Mouse (Mus musculus) liver, adult 2 months (tissue): ENCODE measurements at regions not wholly inside any gene's neighbourhood (a gene's known extent, or its start where the extent isn't known, plus 50 kb on each side); places are given as distances from the start of the nearest gene placed in this dataset.

Experiments
- DNase-seq: peaks from one replicate; pipeline ENCODE4 v3.0.0-alpha.2; 2011; ENCODE audit warnings: low read depth, low spot score; ENCODE audit errors: extremely low read depth
- H3K27ac ChIP-seq: fragments of 200-500 bp; replicated peaks from 2 replicates; pipeline ENCODE4 v1.5.1; 2012; ENCODE audit warnings: low read depth, mild to moderate bottlenecking, control low read depth, inconsistent platforms, low read length; ENCODE audit not compliant: insufficient read depth
- H3K27me3 ChIP-seq: fragments of 200-500 bp; 2 replicates; pipeline ENCODE4 v1.6.1; 2012; ENCODE audit warnings: mild to moderate bottlenecking, moderate library complexity, low read length, inconsistent platforms; ENCODE audit not compliant: control insufficient read depth, insufficient read depth
- H3K36me3 ChIP-seq: fragments of 200-500 bp; 2 replicates; pipeline ENCODE4 v1.6.1; 2012; ENCODE audit warnings: low read length, inconsistent platforms; ENCODE audit not compliant: control insufficient read depth, insufficient read depth
- H3K4me1 ChIP-seq: fragments of 200-500 bp; 2 replicates; pipeline ENCODE4 v1.6.1; 2011; ENCODE audit warnings: low read length; ENCODE audit not compliant: control insufficient read depth, insufficient read depth
- H3K4me3 ChIP-seq: fragments of 200-500 bp; 2 replicates; pipeline ENCODE4 v1.5.1; 2011; ENCODE audit warnings: low read depth, mild to moderate bottlenecking, control low read depth, low read length, moderate library complexity; ENCODE audit not compliant: insufficient read depth
- H3K79me2 ChIP-seq: fragments of 200-500 bp; 2 replicates; pipeline ENCODE4 v1.6.1; 2012; ENCODE audit warnings: inconsistent platforms, mild to moderate bottlenecking, low read length, moderate library complexity; ENCODE audit not compliant: control insufficient read depth, insufficient read depth
- H3K9ac ChIP-seq: fragments of 200-500 bp; 2 replicates; pipeline ENCODE4 v1.6.1; 2012; ENCODE audit warnings: low read depth, mild to moderate bottlenecking, control low read depth, inconsistent platforms, low read length
- CTCF ChIP-seq: fragments of 200-500 bp; IDR thresholded peaks from 2 replicates; pipeline ENCODE4 v1.5.1; 2011; ENCODE audit warnings: low read depth, low read length, control low read depth
- POLR2A ChIP-seq: fragments of 200-500 bp; IDR thresholded peaks from 2 replicates; pipeline ENCODE4 v1.6.1; 2011; ENCODE audit warnings: low read length, control low read depth; ENCODE audit not compliant: insufficient read depth; ENCODE audit errors: extremely low read depth
- WGBS: fragments of 180-500 bp; shearing (Covaris S2); methylation state at CpG from one replicate; pipeline ENCODE4 v1.1.7; 2018; 5-methylcytosine and 5-hydroxymethylcytosine counted together

DNA sequence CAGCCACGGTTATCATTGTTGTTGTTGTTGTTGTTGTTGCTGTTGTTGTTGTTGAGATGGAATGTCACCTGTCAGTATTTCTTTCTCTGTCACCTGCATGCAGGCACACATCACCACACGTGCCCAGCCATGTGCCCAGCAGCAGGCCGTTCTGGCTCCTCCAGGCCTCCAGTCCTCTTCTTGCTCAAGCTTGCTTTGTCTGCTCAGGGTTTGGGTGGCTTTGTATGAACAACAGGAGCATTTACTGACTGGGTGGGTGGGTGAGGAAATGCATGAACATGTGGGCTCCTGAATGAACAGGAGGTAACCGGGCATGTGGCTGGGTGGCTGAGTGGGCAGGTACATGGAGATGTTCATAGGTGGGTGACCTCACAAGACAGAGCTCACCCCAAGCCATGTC, 79.1 kb upstream of the Ppp2r5c start:
- no peak for TF ChIP-seq POLR2A
- TF ChIP-seq CTCF = no peak
- WGBS = 88% methylated on average over 4 of the region's 4 CpGs

DNA sequence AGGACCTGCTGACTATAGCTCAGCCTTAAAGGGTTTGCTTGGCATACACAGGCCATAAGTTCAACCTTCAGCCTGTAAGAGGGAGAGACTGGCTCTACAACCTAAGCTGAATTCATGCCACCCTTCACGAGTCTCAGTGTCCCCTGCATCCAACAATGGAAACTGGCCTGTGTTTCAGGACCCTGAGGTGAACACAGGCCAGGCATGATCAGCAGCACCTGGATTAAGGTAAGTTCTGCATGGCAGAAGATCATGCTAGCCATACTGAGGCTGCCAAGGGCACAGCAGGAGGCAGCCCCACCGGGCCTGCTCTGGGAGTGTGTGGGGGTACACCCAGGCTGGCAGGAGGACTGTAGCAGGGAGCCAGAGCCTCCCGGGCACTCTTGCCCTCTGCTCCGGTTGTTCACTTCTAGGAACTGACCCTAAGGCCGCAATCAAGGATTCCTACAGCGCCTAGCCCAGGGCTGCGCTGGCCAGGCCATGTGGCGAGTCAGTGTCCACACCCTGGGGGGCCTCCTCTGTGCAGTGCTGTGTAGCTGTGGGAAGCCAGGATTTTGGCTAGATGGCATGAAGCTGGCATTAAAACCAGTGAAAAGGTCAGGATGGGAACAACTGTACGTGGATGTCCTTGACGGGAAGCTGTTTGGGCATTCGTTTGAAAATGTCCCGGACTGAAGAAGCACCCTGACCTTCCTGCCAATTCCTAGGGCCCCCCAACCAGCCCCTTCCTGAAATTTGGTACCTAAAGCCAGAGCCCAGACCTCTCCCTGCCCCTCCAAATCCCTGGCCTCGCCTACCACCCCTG, 74.8 kb upstream of the Ppp2r5c start:
- H3K9ac ChIP-seq = no peak overlapping the region
- DNase-seq = no peak
- WGBS = 88% methylated on average over 13 of the region's 13 CpGs
- TF ChIP-seq POLR2A (no peak), CTCF (no peak)
- no peak overlapping the region for H3K4me3 ChIP-seq
- no peaks in the 10 kb centered on the region for H3K36me3 ChIP-seq
- no peaks in the 10 kb centered on the region for H3K79me2 ChIP-seq
- H3K27me3 ChIP-seq = 0 out of 2 replicates have a peak, but pooled peaks cover 5% of the 10 kb centered on the region
- no peak overlapping the region for H3K27ac ChIP-seq
- H3K4me1 ChIP-seq = no peaks in the 10 kb centered on the region

More for the DNA sequence above, 79.1 kb upstream of the Ppp2r5c start:
- no peaks in the 10 kb centered on the region for H3K79me2 ChIP-seq
- no peak for DNase-seq
- H3K27ac ChIP-seq = no peak overlapping the region
- no peaks in the 10 kb centered on the region for H3K36me3 ChIP-seq
- no peak overlapping the region for H3K9ac ChIP-seq
- H3K4me3 ChIP-seq = no peak overlapping the region
- no peaks in the 10 kb centered on the region for H3K27me3 ChIP-seq
- no peaks in the 10 kb centered on the region for H3K4me1 ChIP-seq

DNA sequence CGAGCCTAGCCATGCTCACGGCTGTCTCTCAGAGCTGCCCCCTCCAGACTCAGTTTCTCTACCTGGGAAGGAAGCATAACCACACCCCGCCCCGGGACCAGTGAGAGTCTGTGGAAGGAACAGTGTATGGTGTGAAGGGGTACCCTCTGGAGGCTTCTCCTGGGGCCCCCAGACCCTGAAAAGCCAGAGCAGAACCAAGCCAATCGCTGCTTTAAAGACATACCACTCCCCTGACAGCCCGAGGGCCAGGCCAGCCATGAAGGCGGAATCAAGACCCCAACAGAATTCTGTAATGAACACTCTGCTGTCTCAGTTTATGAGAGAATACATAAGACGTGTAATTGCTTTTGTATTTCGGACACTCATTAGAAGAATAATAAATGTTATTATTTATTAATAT, 73.9 kb upstream of the Ppp2r5c start:
- no peak overlapping the region for H3K9ac ChIP-seq
- 78% methylated on average over 9 of the region's 9 CpGs for WGBS
- no peak for DNase-seq

DNA sequence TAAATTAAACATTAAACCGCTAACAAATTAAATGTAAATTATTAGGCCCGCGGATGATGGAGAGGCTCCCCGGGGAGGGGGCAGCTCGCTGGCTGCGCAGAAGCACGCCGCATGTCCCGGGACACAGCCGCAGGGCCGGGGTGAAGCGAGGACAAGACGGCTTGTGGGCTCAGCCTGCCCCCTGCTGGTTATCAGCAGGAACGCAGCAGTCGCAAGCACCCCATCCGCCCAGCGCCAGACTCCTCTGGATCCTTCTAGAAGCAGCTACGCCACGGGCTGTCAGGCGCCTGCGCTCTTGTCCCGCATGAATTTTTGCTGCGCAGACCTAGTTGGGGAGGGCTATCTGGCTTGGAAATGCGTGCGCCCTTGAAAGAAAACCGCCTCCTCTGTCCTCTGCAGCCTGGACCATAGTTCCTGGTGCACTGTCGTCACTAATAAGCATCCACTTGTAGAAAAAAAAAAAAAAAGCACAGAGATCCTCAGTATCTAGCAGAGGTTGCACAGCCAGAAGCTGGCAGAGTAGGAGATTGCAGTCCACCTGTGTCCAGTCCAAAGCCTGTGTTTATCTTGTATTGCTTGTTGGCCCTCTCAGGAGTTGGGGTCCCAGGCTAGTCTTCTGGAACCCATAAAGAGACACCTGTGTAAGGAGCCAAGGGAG, 73.4 kb upstream of the Ppp2r5c start:
- 0 out of 2 replicates have a peak, but pooled peaks cover 5% of the 10 kb centered on the region for H3K27me3 ChIP-seq
- H3K4me3 ChIP-seq = no peak overlapping the region
- H3K9ac ChIP-seq = no peak overlapping the region
- H3K4me1 ChIP-seq = no peaks in the 10 kb centered on the region
- no peak overlapping the region for H3K27ac ChIP-seq
- 4% methylated on average over 27 of the region's 27 CpGs for WGBS
- H3K36me3 ChIP-seq = no peaks in the 10 kb centered on the region
- peak; percentile 40 for DNase-seq
- H3K79me2 ChIP-seq = no peaks in the 10 kb centered on the region
- TF ChIP-seq CTCF = peak; percentile 97
- TF ChIP-seq POLR2A = no peak

More for the DNA sequence above, 73.9 kb upstream of the Ppp2r5c start:
- no peak overlapping the region for H3K4me3 ChIP-seq
- no peaks in the 10 kb centered on the region for H3K79me2 ChIP-seq
- no peaks in the 10 kb centered on the region for H3K36me3 ChIP-seq
- H3K27ac ChIP-seq = no peak overlapping the region
- TF ChIP-seq CTCF (no peak), POLR2A (no peak)
- H3K4me1 ChIP-seq = no peaks in the 10 kb centered on the region
- 0 out of 2 replicates have a peak, but pooled peaks cover 5% of the 10 kb centered on the region for H3K27me3 ChIP-seq

DNA sequence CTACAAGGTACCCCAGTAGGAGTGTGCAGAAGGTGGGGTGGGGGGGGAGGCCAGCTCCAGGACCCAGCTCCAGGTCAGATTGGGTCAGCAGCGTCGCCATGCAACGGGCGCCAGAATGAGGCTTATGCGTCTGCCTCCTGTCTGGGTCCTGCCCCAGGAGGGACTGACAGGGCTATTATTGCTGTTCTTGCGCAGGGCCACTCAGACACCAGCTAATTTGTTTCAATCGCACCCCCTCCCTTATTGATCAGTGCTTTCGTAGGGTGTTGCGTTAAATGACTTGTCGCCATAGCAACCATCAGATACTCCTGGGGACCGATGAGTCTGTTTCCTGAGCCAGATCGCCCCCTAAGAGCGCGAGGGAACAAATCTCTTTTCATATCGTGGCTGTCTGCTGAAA, 71.8 kb upstream of the Ppp2r5c start:
- no peaks in the 10 kb centered on the region for H3K79me2 ChIP-seq
- H3K4me1 ChIP-seq = no peaks in the 10 kb centered on the region
- no peak for DNase-seq
- no peak for TF ChIP-seq POLR2A
- no peak for TF ChIP-seq CTCF
- no peaks in the 10 kb centered on the region for H3K36me3 ChIP-seq
- no peak overlapping the region for H3K27ac ChIP-seq
- WGBS = 12% methylated on average over 15 of the region's 15 CpGs
- H3K9ac ChIP-seq = no peak overlapping the region
- no peak overlapping the region for H3K4me3 ChIP-seq
- H3K27me3 ChIP-seq = 0 out of 2 replicates have a peak, but pooled peaks cover 5% of the 10 kb centered on the region
